Mouse (Mus musculus) hindbrain, embryonic 13.5 days (tissue): ENCODE measurements around the gene Actn3. TPM values are rescaled to one million over a fixed set of nuclear protein-coding genes. Genes with fewer than 3 reads are reported as not detected.

Source experiments
- ATAC-seq: fragments of 200-750 bp; cut with Nextera tagmentation; 2 replicates; pipeline ENCODE4 v1.8.0; 2017; ENCODE audit warnings: moderate TSS enrichment; ENCODE audit not compliant: low FRiP score
- H3K27ac ChIP-seq: fragments of 300-500 bp; sonication (generic); 2 replicates; pipeline ENCODE4 v1.5.1; 2015; ENCODE audit warnings: inconsistent platforms, mild to moderate bottlenecking, moderate library complexity
- H3K27me3 ChIP-seq: fragments of 300-500 bp; sonication (generic); 2 replicates; pipeline ENCODE4 v1.6.1; 2015; ENCODE audit warnings: mild to moderate bottlenecking, inconsistent platforms
- H3K36me3 ChIP-seq: fragments of 300-500 bp; sonication (generic); 2 replicates; pipeline ENCODE4 v1.6.1; 2015; ENCODE audit warnings: mild to moderate bottlenecking, inconsistent platforms
- H3K4me1 ChIP-seq: fragments of 300-500 bp; sonication (generic); replicated peaks from 2 replicates; pipeline ENCODE4 v1.6.1; 2015; ENCODE audit warnings: inconsistent platforms
- H3K4me2 ChIP-seq: fragments of 300-500 bp; sonication (generic); 2 replicates; pipeline ENCODE4 v1.6.1; 2015; ENCODE audit warnings: inconsistent platforms, mild to moderate bottlenecking, moderate library complexity
- H3K4me3 ChIP-seq: fragments of 300-500 bp; sonication (generic); 2 replicates; pipeline ENCODE4 v1.5.1; 2015; ENCODE audit warnings: mild to moderate bottlenecking, inconsistent platforms
- H3K9ac ChIP-seq: fragments of 300-500 bp; sonication (generic); 2 replicates; pipeline ENCODE4 v1.6.1; 2015; ENCODE audit warnings: mild to moderate bottlenecking, inconsistent platforms
- H3K9me3 ChIP-seq: fragments of 300-500 bp; sonication (generic); 2 replicates; pipeline ENCODE4 v1.6.1; 2016; ENCODE audit warnings: inconsistent platforms
- WGBS: fragments of 180-500 bp; shearing (Covaris S2); methylation state at CpG from one replicate; pipeline ENCODE4 v1.1.7; 2015; 5-methylcytosine and 5-hydroxymethylcytosine counted together
- polyA plus RNA-seq: library from polyadenylated mRNA; unstranded; fragments of >200 nt; fragmentation: Nextera tagmentation; extraction: Ambion mirVana; gene quantifications from 2 replicates; pipeline ENCODE4 v1.2.1, GENCODE M21; 2015

Actn3 gene
- polyA plus RNA-seq, 1 experiment from 2014 or later, result 1.8 TPM

DNA sequence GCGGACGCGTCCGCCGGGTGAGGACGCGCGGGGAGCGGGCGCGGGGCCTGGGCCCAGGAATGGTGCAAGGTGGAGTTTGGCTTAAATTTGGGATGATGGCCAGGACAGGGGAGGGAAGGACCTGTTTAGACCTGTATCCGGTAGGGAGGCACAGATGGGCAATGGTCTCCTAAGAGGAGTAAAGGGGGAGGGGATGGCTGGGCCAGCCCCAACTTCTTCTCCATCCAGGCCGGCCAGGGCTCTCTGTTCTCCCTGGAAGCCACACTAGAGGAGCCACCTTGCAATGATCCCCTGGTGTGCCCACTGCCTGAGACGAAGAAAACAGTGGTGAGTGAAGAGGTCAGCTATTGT is 22.3 kb downstream of the Actn3 start:
- peak overlapping the region; percentile 61 for H3K4me3 ChIP-seq
- WGBS, result under 1% methylated on average over 14 of the region's 14 CpGs
- H3K9me3 ChIP-seq, result no peaks in the 10 kb centered on the region
- H3K4me2 ChIP-seq, result peak overlapping the region; percentile 96
- peak; percentile 73; the same call in 1 of the 2 replicates for ATAC-seq
- H3K9ac ChIP-seq, result peak overlapping the region; percentile 87
- H3K27ac ChIP-seq, result peak overlapping the region; percentile 65
- peaks cover 14% of the 10 kb centered on the region for H3K4me1 ChIP-seq
- peaks cover 23% of the 10 kb centered on the region for H3K36me3 ChIP-seq
- H3K27me3 ChIP-seq, result 0 out of 2 replicates have a peak, but pooled peaks cover under 1% of the 10 kb centered on the region

DNA sequence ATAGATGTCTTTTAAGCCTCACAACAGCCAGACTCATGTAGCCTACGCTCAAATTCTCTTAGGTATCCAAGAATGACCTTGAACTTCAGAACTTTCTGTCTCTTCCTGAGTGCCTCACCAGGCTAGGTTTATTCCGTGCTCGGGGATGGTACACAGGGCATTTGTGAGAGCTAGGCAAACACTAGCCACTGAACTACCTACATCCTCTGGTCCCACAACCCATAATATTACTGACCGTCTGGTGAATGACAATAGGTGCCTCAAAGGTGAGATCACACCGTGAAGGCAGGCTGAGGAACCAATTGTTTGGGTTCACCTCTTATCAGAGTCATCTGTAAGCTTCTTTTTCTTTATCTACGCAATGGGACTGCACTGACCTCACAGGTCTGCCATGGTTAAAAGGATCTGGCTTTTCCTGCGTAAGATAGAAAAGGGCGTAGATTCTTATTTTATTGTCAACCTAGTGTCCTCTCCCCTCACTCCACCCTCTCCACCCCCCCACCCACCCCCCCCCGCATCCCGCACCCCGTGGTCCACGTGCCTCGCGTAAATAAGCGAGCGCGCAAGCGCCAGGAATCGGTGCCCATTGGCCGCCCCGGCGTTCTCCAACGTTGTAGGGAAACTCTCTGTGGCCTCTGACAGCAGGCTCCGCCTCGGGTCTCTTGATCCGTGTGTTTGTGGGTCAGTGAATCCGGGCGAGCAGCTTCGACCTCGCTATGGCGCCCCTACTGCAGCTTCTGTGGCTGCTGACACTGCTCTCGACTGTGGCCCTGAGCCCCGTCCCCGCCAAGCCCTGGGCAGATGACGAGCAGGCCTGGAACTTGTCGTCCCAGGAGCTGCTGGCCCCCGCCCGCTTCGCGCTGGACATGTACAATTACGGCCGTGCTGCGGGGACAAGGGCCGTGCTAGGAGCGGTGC is 22.9 kb downstream of the Actn3 start, which contains the start of gene Ctsf:
Gene Ctsf (plus strand): TSS at position 579 of the 918 bp plus-strand sequence.
- peak within 1 kb of the TSS; percentile 87 for H3K9ac ChIP-seq
- 4% methylated on average over 45 of the region's 45 CpGs for WGBS
- no peaks in the 10 kb centered on the region for H3K9me3 ChIP-seq
- H3K4me3 ChIP-seq, result peak within 1 kb of the TSS; percentile 61
- peak within 1 kb of the TSS; percentile 65 for H3K27ac ChIP-seq
- H3K4me1 ChIP-seq, result peaks cover 14% of the 10 kb centered on the region
- 0 out of 2 replicates have a peak, but pooled peaks cover 3% of the 10 kb centered on the region for H3K27me3 ChIP-seq
- ATAC-seq, result peak; percentile 92
- peaks cover 17% of the 10 kb centered on the region for H3K36me3 ChIP-seq
- peak within 1 kb of the TSS; percentile 96 for H3K4me2 ChIP-seq

DNA sequence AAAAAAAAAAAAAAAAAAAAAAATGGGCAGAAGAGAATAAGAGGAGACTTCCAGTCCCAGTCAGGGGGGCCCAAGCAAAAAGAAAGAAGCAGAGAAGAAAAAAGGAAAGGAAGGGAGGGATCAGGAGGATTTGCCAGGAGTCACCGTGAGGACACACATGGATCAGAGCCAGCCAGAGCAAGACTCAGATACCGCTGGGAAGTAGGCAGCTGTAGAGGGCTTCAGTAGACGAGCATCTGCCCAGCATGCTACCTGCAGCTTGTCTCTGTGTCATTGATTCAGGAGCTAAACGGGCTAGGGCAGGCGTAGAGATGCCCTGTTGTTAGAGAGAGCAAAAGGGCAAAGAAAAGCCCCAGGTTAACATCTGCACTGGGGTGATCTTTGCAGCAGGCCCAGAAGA is 27.4 kb downstream of the Actn3 start:
- WGBS, result 44% methylated on average over 5 of the region's 5 CpGs
- Histone ChIP-seq H3K36me3 (no peaks in the 10 kb centered on the region), H3K27me3 (0 out of 2 replicates have a peak, but pooled peaks cover 10% of the 10 kb centered on the region), H3K9ac (no peak overlapping the region), H3K4me3 (no peak overlapping the region), H3K27ac (no peak overlapping the region), H3K9me3 (no peaks in the 10 kb centered on the region), H3K4me2 (no peak overlapping the region), H3K4me1 (peaks cover 4% of the 10 kb centered on the region)
- no peak for ATAC-seq

DNA sequence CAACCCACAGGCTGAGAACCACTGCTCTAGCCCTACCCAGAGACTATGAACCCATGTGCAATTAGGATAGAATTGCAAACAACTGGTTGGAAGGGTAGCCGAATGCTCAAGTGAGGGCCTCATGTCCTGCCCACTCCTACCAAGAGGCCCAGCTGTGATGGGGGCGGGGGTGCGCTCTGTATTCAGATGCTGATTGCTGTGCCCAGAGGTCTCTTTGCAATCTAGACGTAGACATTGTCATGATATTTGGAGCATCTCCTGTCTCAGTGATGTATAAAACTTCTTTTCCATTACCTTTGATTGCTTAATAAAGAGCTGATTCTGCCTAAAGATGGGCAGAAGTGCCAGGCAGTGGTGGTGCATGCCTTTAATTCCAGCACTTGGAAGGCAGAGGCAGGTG is 27.9 kb downstream of the Actn3 start:
- no peaks in the 10 kb centered on the region for H3K9me3 ChIP-seq
- H3K4me3 ChIP-seq, result no peak overlapping the region
- WGBS, result 58% methylated on average over 4 of the region's 4 CpGs
- no peak overlapping the region for H3K9ac ChIP-seq
- ATAC-seq, result no peak
- H3K27me3 ChIP-seq, result 0 out of 2 replicates have a peak, but pooled peaks cover 10% of the 10 kb centered on the region
- H3K4me2 ChIP-seq, result no peak overlapping the region
- no peaks in the 10 kb centered on the region for H3K36me3 ChIP-seq
- H3K27ac ChIP-seq, result no peak overlapping the region
- H3K4me1 ChIP-seq, result peaks cover 3% of the 10 kb centered on the region; the same call in 1 of the 2 replicates

DNA sequence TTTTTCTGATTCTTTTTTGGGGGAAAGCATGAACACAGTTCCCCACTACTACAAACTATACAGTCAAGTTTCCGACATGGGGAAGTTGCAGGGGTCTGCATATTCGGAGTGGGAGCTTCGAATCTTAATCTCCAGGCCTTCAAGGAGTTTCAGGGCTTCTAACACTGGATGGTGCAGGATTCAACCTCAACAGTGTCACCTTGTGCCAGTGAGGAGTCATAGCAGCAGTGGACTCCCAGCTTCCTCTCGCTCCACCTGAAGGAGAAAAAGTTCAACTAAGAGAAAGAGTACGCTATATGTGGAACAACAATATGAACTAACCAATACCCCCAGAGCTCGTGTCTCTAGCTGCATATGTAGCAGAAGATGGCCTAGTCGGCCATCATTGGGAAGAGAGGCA is 30.2 kb downstream of the Actn3 start:
- Histone ChIP-seq H3K27ac (no peak overlapping the region), H3K36me3 (no peaks in the 10 kb centered on the region), H3K4me2 (no peak overlapping the region), H3K4me3 (no peak overlapping the region), H3K9me3 (no peaks in the 10 kb centered on the region), H3K27me3 (peaks cover 16% of the 10 kb centered on the region), H3K9ac (no peak overlapping the region), H3K4me1 (no peaks in the 10 kb centered on the region)
- no peak for ATAC-seq
- 43% methylated on average over 7 of the region's 7 CpGs for WGBS

DNA sequence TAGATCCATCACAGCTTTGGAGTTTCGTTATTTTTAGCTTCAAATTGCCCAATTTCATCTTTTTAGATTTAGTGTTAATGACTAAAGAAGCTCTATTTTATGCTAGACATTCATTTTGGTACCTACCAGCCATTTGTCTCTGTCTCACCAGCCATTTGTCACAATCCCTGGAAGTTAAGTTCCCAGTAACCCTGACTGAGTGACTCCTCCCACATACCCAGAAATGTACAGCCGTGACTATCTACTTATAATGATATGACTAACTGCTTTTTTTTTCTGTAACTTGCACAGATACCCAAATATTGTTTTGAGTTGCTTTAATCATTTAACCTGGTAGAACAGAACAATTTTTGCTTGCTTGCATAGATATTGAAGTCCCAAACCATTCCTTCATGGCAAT is 31.9 kb downstream of the Actn3 start:
- H3K4me1 ChIP-seq, result no peaks in the 10 kb centered on the region
- H3K4me2 ChIP-seq, result no peak overlapping the region
- ATAC-seq, result no peak
- H3K36me3 ChIP-seq, result no peaks in the 10 kb centered on the region
- WGBS, result 91% methylated on average over 2 of the region's 2 CpGs
- H3K4me3 ChIP-seq, result no peak overlapping the region
- no peak overlapping the region for H3K27ac ChIP-seq
- no peak overlapping the region for H3K9ac ChIP-seq
- no peaks in the 10 kb centered on the region for H3K9me3 ChIP-seq
- peaks cover 32% of the 10 kb centered on the region for H3K27me3 ChIP-seq

DNA sequence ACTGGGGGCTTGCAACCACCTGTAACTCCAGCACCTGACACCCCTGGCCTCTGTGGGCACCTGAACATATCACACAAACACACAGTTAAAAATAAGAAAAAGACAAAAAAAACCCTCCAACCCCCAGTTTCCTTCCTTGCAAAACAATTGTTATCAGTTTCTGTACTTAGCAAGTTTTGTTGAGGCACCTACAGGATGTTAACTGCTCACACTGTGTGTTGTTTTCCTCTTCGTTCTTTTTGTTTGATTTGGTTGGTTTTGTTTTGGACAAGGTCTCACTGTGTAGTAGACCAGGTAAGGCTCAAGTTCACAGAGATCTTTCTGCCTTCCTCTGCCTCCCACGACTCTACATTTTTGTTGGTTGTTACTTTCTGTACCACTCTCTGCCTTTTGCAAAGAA is 35.1 kb downstream of the Actn3 start:
- H3K27ac ChIP-seq, result no peak overlapping the region
- no peak overlapping the region for H3K9ac ChIP-seq
- WGBS, result 65% methylated on average over 2 of the region's 2 CpGs
- H3K4me2 ChIP-seq, result no peak overlapping the region
- H3K4me1 ChIP-seq, result peaks cover 20% of the 10 kb centered on the region
- no peak overlapping the region for H3K4me3 ChIP-seq
- ATAC-seq, result no peak
- H3K9me3 ChIP-seq, result no peaks in the 10 kb centered on the region
- no peaks in the 10 kb centered on the region for H3K36me3 ChIP-seq
- H3K27me3 ChIP-seq, result peaks cover 39% of the 10 kb centered on the region

DNA sequence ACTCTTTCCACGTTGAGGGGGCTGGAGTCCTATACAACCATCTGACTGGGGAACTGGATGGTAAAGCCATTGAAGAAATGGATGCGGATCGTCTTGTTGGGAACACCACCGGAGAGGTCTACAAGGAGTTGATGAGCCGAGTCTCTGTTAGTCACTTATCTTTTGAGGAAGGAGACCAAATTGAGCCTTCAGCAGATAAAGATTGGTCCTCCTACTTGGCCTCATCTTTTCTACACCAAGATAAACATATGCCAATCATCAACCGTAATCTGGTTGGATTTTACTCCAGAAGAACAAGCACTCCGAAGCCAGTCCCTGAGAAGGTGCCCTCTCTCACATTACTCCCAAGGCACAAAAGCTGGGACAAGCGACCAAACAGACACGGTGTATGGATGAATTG is 36.9 kb downstream of the Actn3 start:
- 88% methylated on average over 9 of the region's 9 CpGs for WGBS
- no peak for ATAC-seq

DNA sequence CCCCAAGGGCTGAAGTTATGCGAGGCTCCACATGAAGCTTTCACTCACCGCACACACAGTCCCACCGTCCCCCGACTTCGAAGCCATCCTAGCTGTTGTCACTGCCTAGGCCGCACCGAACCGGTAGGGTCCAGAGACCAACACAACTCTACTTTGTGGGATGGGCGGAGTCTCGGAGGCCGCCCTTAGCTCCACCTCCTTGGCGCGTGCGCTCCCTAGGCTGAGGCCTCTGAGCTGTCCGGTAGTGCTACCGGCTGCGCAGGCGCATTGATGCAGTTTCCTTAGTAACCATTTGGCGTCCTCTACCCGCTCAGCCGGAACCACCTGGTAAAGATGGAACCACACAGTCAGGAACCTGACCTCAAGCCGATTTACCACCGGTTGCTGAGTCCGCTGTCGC is 38.6 kb downstream of the Actn3 start, which contains the start of the genes Ccs and Ccdc87:
Gene Ccs (minus strand): TSS at position 184 of the 400 bp plus-strand sequence.
Gene Ccdc87 (plus strand): TSS at position 218 of the 400 bp plus-strand sequence.
- peak within 1 kb of the TSS; percentile 62 for H3K4me3 ChIP-seq
- peak within 1 kb of the TSS; percentile 98 for H3K4me2 ChIP-seq
- H3K27me3 ChIP-seq, result peaks cover 35% of the 10 kb centered on the region
- no peak within 1 kb of the TSS for H3K27ac ChIP-seq
- no peaks in the 10 kb centered on the region for H3K9me3 ChIP-seq
- WGBS, result under 1% methylated on average over 25 of the region's 25 CpGs
- H3K4me1 ChIP-seq, result peaks cover 21% of the 10 kb centered on the region
- H3K36me3 ChIP-seq, result peaks cover under 1% of the 10 kb centered on the region; the same call in 1 of the 2 replicates
- ATAC-seq, result peak; percentile 98
- peak within 1 kb of the TSS; percentile 77 for H3K9ac ChIP-seq

More for the DNA sequence above, 36.9 kb downstream of the Actn3 start:
- Histone ChIP-seq H3K36me3 (no peaks in the 10 kb centered on the region; the same call in 1 of the 2 replicates), H3K4me2 (no peak overlapping the region), H3K4me1 (peaks cover 21% of the 10 kb centered on the region), H3K27me3 (peaks cover 35% of the 10 kb centered on the region), H3K4me3 (no peak overlapping the region), H3K27ac (no peak overlapping the region), H3K9ac (no peak overlapping the region), H3K9me3 (no peaks in the 10 kb centered on the region)

DNA sequence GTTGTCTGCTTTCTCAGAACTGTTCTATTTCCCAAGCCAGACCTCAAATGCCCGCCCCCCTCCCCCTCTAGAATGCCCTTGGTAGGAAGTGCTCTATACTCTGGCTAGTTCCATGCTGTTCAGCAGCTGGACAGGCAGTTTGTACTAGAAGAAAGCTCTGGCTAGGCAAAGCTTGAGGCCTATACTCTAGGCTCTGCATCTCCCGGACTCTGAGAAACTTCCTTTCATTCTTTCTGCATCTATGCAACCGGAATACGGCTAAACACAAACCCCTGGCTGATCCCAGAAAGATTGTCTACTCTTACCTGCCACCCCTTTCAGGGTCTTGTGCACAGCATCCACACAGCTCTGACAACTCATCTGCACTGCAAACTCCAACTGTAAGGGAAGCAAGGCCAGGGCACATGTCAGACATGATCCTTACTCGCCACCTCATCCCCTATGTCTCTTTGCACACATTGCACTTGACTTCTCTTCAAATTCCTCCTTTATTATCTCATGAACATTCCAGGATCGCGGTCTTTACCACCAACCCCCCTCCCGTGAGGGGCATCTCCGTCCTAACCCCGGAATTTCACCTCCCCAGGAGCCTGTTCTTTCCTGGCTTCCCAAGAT is 39.1 kb downstream of the Actn3 start:
- Histone ChIP-seq H3K4me2 (peak overlapping the region; percentile 98), H3K9me3 (no peaks in the 10 kb centered on the region), H3K27ac (no peak overlapping the region), H3K27me3 (peaks cover 35% of the 10 kb centered on the region), H3K4me1 (peaks cover 21% of the 10 kb centered on the region), H3K9ac (peak overlapping the region; percentile 77), H3K4me3 (peak overlapping the region; percentile 62), H3K36me3 (peaks cover 3% of the 10 kb centered on the region; the same call in 1 of the 2 replicates)
- peak; percentile 47 for ATAC-seq
- WGBS, result 33% methylated on average over 10 of the region's 10 CpGs

DNA sequence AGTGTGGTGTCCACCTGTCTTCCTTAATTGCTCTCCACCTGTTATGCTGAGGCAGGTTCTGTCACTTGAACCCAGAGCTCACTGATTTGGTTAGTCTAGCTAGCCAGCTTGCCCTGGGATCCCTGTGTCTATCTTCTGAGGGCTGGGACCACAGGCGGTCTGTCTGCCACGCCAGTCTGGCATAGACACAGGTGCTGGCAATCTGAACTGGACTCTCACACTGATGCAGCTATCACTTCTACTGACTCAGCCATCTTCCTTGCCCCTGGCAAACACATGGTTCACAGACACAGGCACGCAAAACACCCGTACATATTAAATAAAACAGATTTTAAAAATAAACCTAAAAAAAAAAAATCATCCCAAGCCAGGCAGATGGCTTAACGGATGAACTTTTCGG is 40.7 kb downstream of the Actn3 start:
- no peak overlapping the region for H3K9ac ChIP-seq
- H3K36me3 ChIP-seq, result peaks cover 16% of the 10 kb centered on the region
- H3K4me1 ChIP-seq, result peaks cover 31% of the 10 kb centered on the region
- H3K27me3 ChIP-seq, result peaks cover 25% of the 10 kb centered on the region
- ATAC-seq, result no peak
- WGBS, result 94% methylated on average over 6 of the region's 6 CpGs
- H3K4me2 ChIP-seq, result no peak overlapping the region
- no peak overlapping the region for H3K4me3 ChIP-seq
- H3K9me3 ChIP-seq, result no peaks in the 10 kb centered on the region
- H3K27ac ChIP-seq, result no peak overlapping the region

DNA sequence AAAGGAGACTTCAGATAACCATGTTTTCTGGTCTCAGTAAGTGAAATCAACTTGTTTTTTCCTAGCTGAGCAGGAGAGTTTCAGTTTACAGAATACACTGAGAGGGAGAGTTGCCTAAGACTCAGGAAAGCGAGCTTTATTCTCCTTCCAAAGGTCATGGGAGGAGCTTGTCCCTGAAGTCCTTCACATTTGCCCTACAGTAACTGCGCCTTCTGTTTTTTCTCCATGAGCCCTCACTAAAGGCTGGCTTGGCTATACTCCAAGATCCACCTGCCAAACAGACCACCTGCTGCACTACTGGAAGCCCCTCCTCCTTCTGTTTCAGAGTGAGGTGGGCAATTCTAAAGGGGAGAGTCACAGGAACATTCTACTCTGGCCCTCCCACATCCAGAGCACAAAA is 41.6 kb downstream of the Actn3 start:
- H3K9ac ChIP-seq, result no peak overlapping the region
- H3K4me2 ChIP-seq, result no peak overlapping the region
- no peak for ATAC-seq
- peaks cover 32% of the 10 kb centered on the region for H3K4me1 ChIP-seq
- no peaks in the 10 kb centered on the region for H3K9me3 ChIP-seq
- H3K36me3 ChIP-seq, result peaks cover 18% of the 10 kb centered on the region
- H3K4me3 ChIP-seq, result no peak overlapping the region
- H3K27ac ChIP-seq, result no peak overlapping the region
- H3K27me3 ChIP-seq, result peaks cover 15% of the 10 kb centered on the region
- 73% methylated on average over 2 of the region's 2 CpGs for WGBS
